Mouse (Mus musculus) small intestine, adult 2 months (tissue): ENCODE measurements at regions not wholly inside any gene's neighbourhood (a gene's known extent, or its start where the extent isn't known, plus 50 kb on each side); places are given as distances from the start of the nearest gene placed in this dataset.

Experiments used
- CTCF ChIP-seq: fragments of 200-500 bp; IDR thresholded peaks from 2 replicates; pipeline ENCODE4 v1.5.1; 2012; ENCODE audit warnings: low read depth, mild to moderate bottlenecking, control low read depth, inconsistent platforms, low read length, moderate library complexity, mixed read lengths; ENCODE audit not compliant: insufficient replicate concordance, insufficient read length; ENCODE audit errors: extremely low read depth
- POLR2A ChIP-seq: fragments of 200-500 bp; IDR thresholded peaks from 2 replicates; pipeline ENCODE4 v1.6.1; 2012; ENCODE audit warnings: low read depth, mild to moderate bottlenecking, control low read depth, inconsistent platforms, low read length, moderate library complexity

DNA sequence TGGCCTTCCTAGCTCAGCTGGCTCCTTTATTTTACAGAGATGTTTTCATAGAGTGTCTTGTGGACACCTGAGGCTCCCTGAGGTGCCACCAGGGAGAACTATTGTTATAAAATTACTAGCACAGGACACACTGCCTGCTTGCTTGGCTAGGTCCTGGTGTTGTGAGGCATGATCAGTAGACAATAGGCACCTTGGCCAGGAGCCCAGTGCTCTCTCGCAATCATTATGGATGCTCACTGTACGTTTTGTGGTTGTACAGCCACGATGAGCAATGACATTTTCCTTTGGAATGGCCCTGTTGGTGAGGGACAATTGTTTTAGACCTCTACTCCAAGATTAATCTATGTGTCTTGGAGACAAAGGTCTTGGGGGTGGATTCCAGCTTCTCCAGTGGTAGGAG, 83.3 kb upstream of the Id2 start:
- TF ChIP-seq CTCF (no peak), POLR2A (no peak)
